Mouse (Mus musculus): ENCODE results near the gene Ccdc151.

The Ccdc151 gene

GRCm38 (mm10) chr9:21996178-21996867 lies 6.1 kb downstream of the Ccdc151 start:
- DNase-seq, result no peak

- DNase-seq, result no peak
These were observed 10.2 kb downstream of the Ccdc151 start for GRCm38 (mm10) chr9:21992227-21992626.

- DNase-seq, result peak; percentile 75
These were observed 13.0 kb downstream of the Ccdc151 start, which contains the start of gene Rgl3 for GRCm38 (mm10) chr9:21989230-21990110. Rgl3 (minus strand) TSS chr9:21989446.

DNA sequence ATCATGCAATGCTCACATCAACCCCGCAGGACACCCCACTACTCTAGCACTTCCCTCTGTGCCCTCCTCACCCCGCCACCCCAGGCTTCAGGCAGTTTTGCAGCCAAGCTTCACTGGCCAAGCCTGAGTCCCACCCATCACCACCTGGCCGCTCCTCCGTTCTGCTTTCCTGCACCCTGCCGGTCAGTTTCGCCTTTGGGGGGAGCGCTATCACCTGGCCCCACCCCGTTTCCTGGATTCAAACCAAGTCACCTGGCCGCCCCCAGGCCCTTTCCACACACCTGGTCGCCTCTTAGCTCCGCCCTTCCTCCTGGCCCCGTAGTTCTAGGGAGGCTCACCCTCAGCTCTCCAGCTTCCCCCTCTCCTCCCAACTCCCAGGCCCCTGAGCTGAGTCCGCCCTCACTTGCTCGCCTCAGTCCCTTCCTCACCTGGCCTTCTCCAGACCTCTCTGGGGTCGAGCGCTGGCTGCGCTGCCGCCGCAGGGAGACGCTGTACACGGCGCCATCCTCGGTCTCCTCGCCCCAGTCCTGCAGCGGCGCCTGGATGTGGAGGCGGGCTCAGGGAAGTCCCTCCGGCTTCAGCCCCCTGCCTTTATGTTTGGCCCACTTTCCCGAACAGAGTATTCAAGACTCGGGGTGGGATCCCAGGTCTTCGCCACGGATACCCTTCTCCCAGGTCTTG lies 13.9 kb downstream of the Ccdc151 start:
- peak; percentile 59 for DNase-seq

DNA sequence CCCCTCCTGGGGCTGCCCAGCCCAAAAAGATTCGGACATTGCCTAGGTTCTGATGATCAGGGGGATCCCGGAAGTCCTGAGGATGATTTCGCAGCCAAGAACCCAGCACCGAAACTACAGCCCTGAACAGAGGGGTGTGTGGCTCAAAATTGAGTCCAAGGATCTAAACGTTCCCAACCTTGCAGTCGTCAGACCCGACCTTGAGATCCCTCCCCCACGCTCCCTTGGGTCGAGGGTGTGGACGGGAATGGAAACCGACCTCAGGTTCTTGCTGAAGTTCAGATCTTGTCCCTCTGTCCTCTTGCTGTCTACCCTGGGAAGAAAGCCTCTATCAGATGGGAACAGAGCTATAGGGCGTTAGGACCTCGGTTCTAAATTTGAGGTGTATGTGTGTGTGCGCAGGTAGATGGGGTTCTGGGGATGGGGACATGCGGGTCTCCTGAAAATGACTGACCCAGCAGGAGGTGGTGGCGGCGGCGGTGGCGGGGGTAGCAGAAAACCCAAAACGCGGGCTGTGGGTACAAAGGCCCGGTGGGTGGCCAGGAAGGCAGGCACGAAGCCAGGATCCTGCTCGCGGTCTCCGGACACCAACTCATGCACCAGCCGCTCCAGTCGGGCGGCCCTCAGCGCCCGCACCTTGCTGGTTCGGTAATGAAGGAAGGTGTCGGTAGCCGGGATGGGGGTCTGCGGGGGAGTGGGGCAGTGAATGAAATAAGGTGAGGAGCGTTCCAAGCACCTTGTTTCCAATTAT lies 14.7 kb downstream of the Ccdc151 start:
- no peak for DNase-seq

DNA sequence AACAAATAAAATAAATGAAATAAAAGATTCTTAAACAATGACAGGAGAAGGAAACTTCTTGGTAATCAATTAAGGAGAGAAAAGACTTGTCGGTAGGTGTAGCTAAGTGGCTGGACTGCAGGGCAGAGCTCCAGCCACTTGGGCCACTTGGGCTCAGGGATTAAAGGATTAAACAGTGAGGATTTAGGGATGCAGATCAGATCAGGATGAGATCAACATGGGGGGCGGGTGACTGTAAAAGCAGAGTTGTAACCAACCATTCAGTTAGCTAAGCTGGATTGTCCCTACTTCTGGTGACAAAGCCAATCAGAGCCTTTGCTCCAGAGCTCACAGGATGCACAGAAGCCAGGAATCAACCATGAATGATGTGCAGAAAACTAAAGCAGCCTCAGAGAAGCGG lies 18.5 kb downstream of the Ccdc151 start:
- DNase-seq, result peak; percentile 87

- DNase-seq, result no peak
These were observed 23.9 kb downstream of the Ccdc151 start for GRCm38 (mm10) chr9:21978398-21979128.

DNA sequence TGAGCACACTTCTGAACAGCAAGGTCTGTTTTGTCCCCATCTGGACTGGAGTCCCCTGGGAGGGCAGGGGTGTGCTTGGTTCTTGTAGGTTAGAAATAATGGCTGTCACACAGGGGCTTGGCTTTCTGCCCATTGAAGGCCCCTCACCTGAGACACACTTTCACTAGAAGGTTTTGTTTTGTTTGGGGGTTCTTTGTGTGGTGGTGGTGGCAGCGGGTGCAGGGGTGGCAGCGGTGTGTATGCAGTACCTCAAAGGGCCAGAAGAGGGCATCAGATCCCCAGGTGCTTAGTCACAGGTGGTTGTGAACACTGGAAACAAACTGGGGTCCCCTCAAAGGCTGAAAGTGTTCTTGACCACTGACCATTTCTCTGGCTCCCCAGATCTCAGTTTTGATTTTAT lies 24.5 kb downstream of the Ccdc151 start:
- DNase-seq, result no peak

DNA sequence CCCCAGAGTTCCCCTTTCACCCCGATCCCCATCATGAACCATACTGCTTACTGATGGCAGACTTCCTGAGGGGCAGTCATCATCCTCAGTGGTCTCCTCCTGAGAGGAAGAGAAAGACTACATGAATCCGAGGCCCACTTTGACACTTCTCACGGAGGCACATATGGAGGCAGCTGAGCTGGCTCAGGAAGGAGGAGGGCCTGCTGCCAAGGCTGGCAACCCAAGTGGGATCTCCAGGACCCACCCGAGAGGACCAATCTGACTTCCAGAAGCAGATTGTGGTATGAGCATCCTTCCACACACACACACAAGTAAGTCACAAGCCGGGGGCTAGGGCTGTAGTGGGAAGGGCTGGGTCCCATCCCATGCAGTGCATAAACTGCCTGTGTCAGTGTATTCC lies 25.1 kb downstream of the Ccdc151 start:
- DNase-seq, result no peak

- DNase-seq, result no peak
These were observed 25.7 kb downstream of the Ccdc151 start for GRCm38 (mm10) chr9:21976626-21977175.

DNA sequence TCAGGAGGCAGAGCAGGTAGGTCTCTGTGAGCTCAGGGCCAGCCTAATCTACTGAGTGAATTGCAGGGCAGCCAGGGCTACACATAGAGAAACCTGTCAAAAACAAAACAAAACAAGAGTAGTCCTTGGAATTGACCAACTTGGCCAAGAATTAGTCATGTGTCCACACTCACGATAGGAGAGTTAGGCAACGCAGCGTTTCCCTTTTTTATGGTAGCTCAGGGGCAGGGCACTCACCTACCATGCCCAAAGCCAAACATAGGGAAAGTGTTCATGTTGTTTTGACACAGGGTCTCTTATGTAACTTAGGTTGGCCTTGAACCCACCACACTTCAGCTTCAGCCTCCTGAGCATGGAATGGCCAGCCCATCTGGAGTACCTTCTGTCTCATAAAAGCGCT lies 33.1 kb downstream of the Ccdc151 start:
- no peak for DNase-seq

GRCm38 (mm10) chr9:21968883-21969282 lies 33.6 kb downstream of the Ccdc151 start:
- DNase-seq, result no peak

DNA sequence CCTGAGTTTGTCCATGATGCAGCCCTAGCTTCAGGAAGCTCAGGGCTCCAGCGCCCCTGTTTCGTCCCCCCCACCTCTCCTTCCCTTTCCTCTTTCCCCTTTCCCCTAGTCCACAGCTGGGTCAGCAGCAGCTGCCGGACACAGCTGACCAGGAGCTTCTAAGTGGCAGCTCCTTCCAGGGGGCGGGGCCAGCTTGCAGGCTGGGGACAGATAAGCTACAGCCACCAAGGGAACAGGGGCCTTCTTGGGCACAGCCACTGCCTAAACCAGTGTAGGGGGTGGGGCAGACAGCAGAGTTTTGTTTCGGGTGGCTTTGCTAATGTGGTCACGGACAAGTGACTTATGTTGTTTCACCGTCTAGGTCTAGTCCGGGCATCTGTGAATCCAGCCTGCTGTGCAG lies 39.0 kb downstream of the Ccdc151 start, which contains the start of gene Epor:
TSS of gene Epor (minus strand) at position 90 of the 400 bp plus-strand sequence.
- DNase-seq, result peak; percentile 63

DNA sequence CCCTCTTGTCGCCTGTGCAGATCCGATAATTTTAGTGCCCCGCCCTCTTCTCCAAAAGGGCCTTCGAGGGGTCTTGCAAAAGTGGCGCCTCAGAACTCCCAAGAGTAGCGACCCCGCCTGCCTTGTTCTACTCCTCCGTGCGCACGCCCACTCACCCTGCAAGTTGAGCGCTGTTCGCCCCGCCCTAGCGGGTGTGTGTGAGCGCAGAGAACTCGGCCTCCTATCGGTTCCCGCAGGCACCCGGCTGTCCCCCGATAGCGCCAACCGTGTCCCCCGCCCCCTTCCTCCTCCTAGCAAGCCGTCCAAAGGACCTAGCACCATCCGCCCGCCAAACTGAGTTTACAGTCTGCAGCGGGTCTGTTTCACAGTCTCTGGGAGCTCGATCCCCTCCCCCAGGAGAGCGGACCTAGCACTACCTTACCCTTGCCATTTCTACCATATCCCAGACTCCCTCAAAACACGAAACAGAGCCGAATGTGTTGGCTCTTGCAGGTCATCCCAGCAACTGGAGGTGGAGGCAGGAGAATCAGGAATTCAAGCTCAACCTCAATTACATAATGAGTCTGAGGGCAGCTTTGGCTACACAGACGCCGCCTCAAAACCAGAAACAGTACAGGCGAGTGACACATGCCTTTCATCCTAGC lies 39.9 kb downstream of the Ccdc151 start:
- peak; percentile 74 for DNase-seq

DNA sequence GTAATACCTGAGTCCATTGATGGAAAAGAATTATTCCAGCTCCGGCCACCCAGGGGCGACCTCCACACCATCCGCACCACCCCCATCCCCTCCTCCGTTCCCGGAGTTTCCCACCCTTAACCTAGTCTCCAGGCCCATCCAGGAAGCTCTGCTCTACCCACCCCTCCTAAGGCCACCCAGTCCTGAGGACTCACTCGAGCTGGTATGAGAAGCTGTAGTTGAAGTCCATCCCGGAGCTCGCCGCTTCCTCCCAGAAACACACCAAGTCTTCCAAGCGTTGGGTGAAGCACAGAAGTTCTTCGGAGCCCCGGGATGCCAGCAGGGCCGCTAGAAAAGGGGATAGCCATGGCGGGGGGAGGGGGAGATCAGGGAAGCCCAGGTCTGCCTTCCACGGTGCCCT lies 40.4 kb downstream of the Ccdc151 start:
- DNase-seq, result peak; percentile 25

DNA sequence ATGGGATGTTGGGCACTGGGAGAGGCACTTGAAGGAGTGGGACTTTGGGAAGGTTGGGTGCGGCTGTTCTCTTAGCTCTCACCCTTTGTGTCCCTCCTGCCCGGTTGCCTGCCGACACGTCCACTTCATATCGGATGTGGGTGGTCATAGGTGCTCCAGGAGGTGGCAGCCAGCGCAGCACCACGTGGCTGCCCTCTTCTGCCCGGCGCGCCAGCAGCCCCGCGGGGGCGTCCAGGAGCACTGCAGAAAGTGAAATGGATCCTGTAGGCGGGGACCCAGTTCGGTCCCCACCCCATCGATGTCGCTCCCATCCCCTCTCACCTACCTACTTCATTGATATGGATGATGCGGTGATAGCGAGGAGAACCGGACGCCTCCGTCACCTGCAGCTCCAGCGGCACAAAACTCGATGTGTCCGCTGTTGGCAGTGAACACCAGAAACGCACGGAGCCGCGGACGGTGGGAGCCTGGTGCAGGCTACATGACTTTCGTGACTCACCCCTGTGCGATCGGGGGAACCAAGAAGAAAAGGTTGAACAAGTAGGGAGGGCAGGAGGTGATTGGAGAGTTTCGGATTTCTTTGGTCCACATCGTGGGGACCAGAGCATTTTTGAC lies 41.0 kb downstream of the Ccdc151 start:
- peak; percentile 21 for DNase-seq

- peak; percentile 31 for DNase-seq
These were observed 41.8 kb downstream of the Ccdc151 start for GRCm38 (mm10) chr9:21960558-21961208.

GRCm38 (mm10) chr9:21960135-21960534 lies 42.3 kb downstream of the Ccdc151 start:
- DNase-seq, result no peak

GRCm38 (mm10) chr9:21959244-21959643 lies 43.2 kb downstream of the Ccdc151 start:
- DNase-seq, result no peak

- DNase-seq, result no peak
These were observed 44.1 kb downstream of the Ccdc151 start for GRCm38 (mm10) chr9:21958372-21958771.

Measured in retina, postnatal 1 day (tissue).